Mouse (Mus musculus): ENCODE results near the gene Fam205a1. TPM values are rescaled to one million over a fixed set of nuclear protein-coding genes. Genes with fewer than 3 reads are reported as not detected.
"Not testable (repeated sequence)": the region's sequence is repeated elsewhere in the genome, so short reads cannot be mapped to it uniquely, and the experiment has no call there.

Gene Fam205a1
- polyA plus RNA-seq, 1 experiment = not detected

GRCm38 (mm10) chr4:42874134-42874533, 20.4 kb upstream of the Fam205a1 start, which contains the start of gene Fam205c:
Gene Fam205c, minus strand, starts transcription at chr4:42874234.
- H3K36me3 ChIP-seq (ENCODE audit: control insufficient read depth, insufficient read depth, low read length) = no peaks in the 10 kb centered on the region
- no peaks in the 10 kb centered on the region for H3K27me3 ChIP-seq (ENCODE audit: control insufficient read depth, insufficient read depth, low read length)
- TF ChIP-seq CTCF (IDR thresholded peaks at IDR 0.05; ENCODE audit: extremely low read depth, insufficient read depth, insufficient read length, insufficient replicate concordance) (no peak), POLR2A (IDR thresholded peaks at IDR 0.05; ENCODE audit: low read depth, low read length) (no peak)
- DNase-seq (ENCODE audit: low read depth in 1 of 2, low spot score in 2 of 2) = no peak
- WGBS = 91% methylated on average over 7 of the region's 7 CpGs
- H3K4me1 ChIP-seq (ENCODE audit: control insufficient read depth, insufficient read depth, insufficient read length) = no peaks in the 10 kb centered on the region
- no peak within 1 kb of the TSS for H3K27ac ChIP-seq (ENCODE audit: insufficient read depth, low read length)
- H3K4me3 ChIP-seq (ENCODE audit: extremely low read depth, insufficient read depth, insufficient read length) = no peak within 1 kb of the TSS

- no peaks in the 10 kb centered on the region for H3K27me3 ChIP-seq (ENCODE audit: control insufficient read depth, insufficient read depth, low read length)
- WGBS = 80% methylated on average over 16 of the region's 16 CpGs
- H3K36me3 ChIP-seq (ENCODE audit: control insufficient read depth, insufficient read depth, low read length) = no peaks in the 10 kb centered on the region
- no peak overlapping the region for H3K27ac ChIP-seq (ENCODE audit: insufficient read depth, low read length)
- TF ChIP-seq POLR2A (IDR thresholded peaks at IDR 0.05; ENCODE audit: low read depth, low read length) (no peak), CTCF (IDR thresholded peaks at IDR 0.05; ENCODE audit: extremely low read depth, insufficient read depth, insufficient read length, insufficient replicate concordance) (no peak)
- no peak overlapping the region for H3K4me3 ChIP-seq (ENCODE audit: extremely low read depth, insufficient read depth, insufficient read length)
- no peak for DNase-seq (ENCODE audit: low read depth in 1 of 2, low spot score in 2 of 2)
- no peaks in the 10 kb centered on the region for H3K4me1 ChIP-seq (ENCODE audit: control insufficient read depth, insufficient read depth, insufficient read length)
Observed at GRCm38 (mm10) chr4:42872746-42873435, 19.2 kb upstream of the Fam205a1 start.

DNA sequence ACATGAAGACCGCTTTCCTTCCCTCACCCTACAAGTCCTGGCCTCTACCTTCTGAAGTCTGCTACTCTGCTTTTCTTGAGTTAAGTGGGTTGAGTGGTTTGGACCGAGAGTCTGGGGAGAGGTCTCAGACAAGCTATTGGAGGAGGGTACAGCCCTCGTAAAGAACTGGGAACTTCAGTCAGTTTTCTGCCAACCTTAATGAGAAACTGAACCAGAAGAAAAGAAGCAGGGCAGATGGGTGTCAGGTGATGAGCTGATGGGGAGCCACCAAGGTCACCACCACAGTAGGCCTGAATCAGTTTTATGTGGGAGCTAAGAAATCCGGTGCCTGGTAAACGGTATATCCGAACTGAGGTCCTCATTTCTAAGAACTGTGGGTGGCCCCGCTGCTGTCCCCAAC, 18.5 kb upstream of the Fam205a1 start:
- no peaks in the 10 kb centered on the region for H3K27me3 ChIP-seq (ENCODE audit: control insufficient read depth, insufficient read depth, low read length)
- no peak overlapping the region for H3K27ac ChIP-seq (ENCODE audit: insufficient read depth, low read length)
- no peaks in the 10 kb centered on the region for H3K36me3 ChIP-seq (ENCODE audit: control insufficient read depth, insufficient read depth, low read length)
- H3K4me3 ChIP-seq (ENCODE audit: extremely low read depth, insufficient read depth, insufficient read length) = no peak overlapping the region
- no peak for DNase-seq (ENCODE audit: low read depth in 1 of 2, low spot score in 2 of 2)
- 90% methylated on average over 7 of the region's 7 CpGs for WGBS
- no peaks in the 10 kb centered on the region for H3K4me1 ChIP-seq (ENCODE audit: control insufficient read depth, insufficient read depth, insufficient read length)
- TF ChIP-seq POLR2A (IDR thresholded peaks at IDR 0.05; ENCODE audit: low read depth, low read length) = no peak
- no peak for TF ChIP-seq CTCF (IDR thresholded peaks at IDR 0.05; ENCODE audit: extremely low read depth, insufficient read depth, insufficient read length, insufficient replicate concordance)

DNA sequence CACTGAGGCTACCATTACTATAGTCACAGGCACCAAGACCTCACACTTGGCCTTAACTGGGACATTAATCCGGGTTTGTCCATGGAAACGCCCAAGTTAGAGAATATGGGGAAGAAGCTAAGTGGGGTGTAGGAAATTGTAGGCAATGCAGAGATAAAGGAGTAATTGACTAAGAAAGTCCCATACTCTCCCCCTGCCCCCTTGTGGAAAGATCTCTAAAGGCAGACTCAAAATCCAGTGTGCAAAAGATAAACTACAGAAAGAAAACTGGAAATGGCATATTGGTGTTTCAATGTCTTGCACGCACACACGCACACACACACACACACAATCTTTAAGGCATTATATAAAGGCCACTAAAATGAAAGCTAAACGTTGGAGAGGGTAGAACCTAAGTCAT, 17.1 kb upstream of the Fam205a1 start:
- Histone ChIP-seq H3K36me3 (ENCODE audit: control insufficient read depth, insufficient read depth, low read length) (no peaks in the 10 kb centered on the region), H3K27me3 (ENCODE audit: control insufficient read depth, insufficient read depth, low read length) (no peaks in the 10 kb centered on the region), H3K27ac (ENCODE audit: insufficient read depth, low read length) (no peak overlapping the region), H3K4me3 (ENCODE audit: extremely low read depth, insufficient read depth, insufficient read length) (no peak overlapping the region), H3K4me1 (ENCODE audit: control insufficient read depth, insufficient read depth, insufficient read length) (peaks cover 3% of the 10 kb centered on the region)
- 75% methylated on average over 5 of the region's 5 CpGs for WGBS
- DNase-seq (ENCODE audit: low read depth in 1 of 2, low spot score in 2 of 2) = no peak
- TF ChIP-seq CTCF (IDR thresholded peaks at IDR 0.05; ENCODE audit: extremely low read depth, insufficient read depth, insufficient read length, insufficient replicate concordance) = no peak

DNA sequence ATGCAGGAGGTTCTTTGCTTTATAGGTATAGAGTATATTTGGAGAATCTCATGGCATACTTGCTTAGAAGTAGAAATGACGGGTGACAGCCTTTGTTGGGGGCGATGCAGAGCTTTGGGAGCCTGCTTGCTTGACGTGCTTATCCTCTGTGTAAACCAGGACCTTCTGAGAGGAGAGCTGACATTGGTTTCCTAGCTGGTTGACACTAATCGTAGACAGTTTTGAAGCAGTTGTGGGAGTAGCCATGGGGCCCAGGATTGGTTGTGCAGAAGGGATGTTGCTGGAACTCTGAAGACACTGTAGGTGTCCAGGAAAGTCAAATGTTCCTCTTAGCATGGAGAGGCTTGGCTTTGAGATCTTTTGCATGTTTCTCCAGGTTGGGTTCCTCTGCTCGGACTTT, 14.5 kb upstream of the Fam205a1 start:
- TF ChIP-seq CTCF (IDR thresholded peaks at IDR 0.05; ENCODE audit: extremely low read depth, insufficient read depth, insufficient read length, insufficient replicate concordance) = no peak
- no peak for DNase-seq (ENCODE audit: low read depth in 1 of 2, low spot score in 2 of 2)
- Histone ChIP-seq H3K36me3 (ENCODE audit: control insufficient read depth, insufficient read depth, low read length) (no peaks in the 10 kb centered on the region), H3K4me1 (ENCODE audit: control insufficient read depth, insufficient read depth, insufficient read length) (peaks cover 3% of the 10 kb centered on the region), H3K27ac (ENCODE audit: insufficient read depth, low read length) (no peak overlapping the region), H3K4me3 (ENCODE audit: extremely low read depth, insufficient read depth, insufficient read length) (no peak overlapping the region), H3K27me3 (ENCODE audit: control insufficient read depth, insufficient read depth, low read length) (no peaks in the 10 kb centered on the region)
- WGBS = 94% methylated on average over 5 of the region's 5 CpGs

- no peak overlapping the region for H3K4me3 ChIP-seq (ENCODE audit: extremely low read depth, insufficient read depth, insufficient read length)
- TF ChIP-seq POLR2A (IDR thresholded peaks at IDR 0.05; ENCODE audit: low read depth, low read length) (no peak), CTCF (IDR thresholded peaks at IDR 0.05; ENCODE audit: extremely low read depth, insufficient read depth, insufficient read length, insufficient replicate concordance) (no peak)
- H3K4me1 ChIP-seq (ENCODE audit: control insufficient read depth, insufficient read depth, insufficient read length) = peaks cover 3% of the 10 kb centered on the region
- H3K27ac ChIP-seq (ENCODE audit: insufficient read depth, low read length) = no peak overlapping the region
- 75% methylated on average over 3 of the region's 3 CpGs for WGBS
- no peaks in the 10 kb centered on the region for H3K27me3 ChIP-seq (ENCODE audit: control insufficient read depth, insufficient read depth, low read length)
- no peak for DNase-seq (ENCODE audit: low read depth in 1 of 2, low spot score in 2 of 2)
- no peaks in the 10 kb centered on the region for H3K36me3 ChIP-seq (ENCODE audit: control insufficient read depth, insufficient read depth, low read length)
Observed at GRCm38 (mm10) chr4:42867390-42867789, 13.7 kb upstream of the Fam205a1 start.

DNA sequence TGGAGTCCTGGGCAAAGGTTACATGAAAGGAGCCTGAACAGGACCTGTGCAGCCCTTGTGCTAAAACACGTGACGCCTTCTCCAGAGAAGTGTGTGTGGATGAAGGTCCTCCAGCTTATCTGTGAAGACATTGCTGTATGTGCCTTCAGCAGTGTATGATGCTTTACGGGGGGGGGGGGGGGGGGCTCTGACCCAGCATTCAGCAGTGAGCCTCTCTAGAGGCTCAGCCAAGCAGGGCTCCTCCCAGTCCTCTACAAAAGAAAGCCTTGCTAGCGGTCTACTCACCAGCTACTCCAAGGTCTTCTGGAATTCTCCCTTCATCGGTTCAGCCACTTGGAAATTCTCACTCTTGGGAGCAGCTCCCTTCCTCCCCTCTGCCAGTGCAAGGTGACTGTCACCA, 9.8 kb upstream of the Fam205a1 start:
- not testable (repeated sequence) for H3K36me3 ChIP-seq (ENCODE audit: control insufficient read depth, insufficient read depth, low read length)

GRCm38 (mm10) chr4:42860483-42860882, 6.8 kb upstream of the Fam205a1 start:
- H3K27ac ChIP-seq (ENCODE audit: insufficient read depth, low read length); H3K4me3 ChIP-seq (ENCODE audit: extremely low read depth, insufficient read depth, insufficient read length); H3K36me3 ChIP-seq (ENCODE audit: control insufficient read depth, insufficient read depth, low read length); H3K27me3 ChIP-seq (ENCODE audit: control insufficient read depth, insufficient read depth, low read length); H3K4me1 ChIP-seq (ENCODE audit: control insufficient read depth, insufficient read depth, insufficient read length); DNase-seq (ENCODE audit: low read depth in 1 of 2, low spot score in 2 of 2): not testable (repeated sequence)
- 84% methylated on average over 9 of the region's 9 CpGs for WGBS

More for the DNA sequence above, 9.8 kb upstream of the Fam205a1 start:
- not testable (repeated sequence) for H3K27ac ChIP-seq (ENCODE audit: insufficient read depth, low read length); H3K27me3 ChIP-seq (ENCODE audit: control insufficient read depth, insufficient read depth, low read length); DNase-seq (ENCODE audit: low read depth in 1 of 2, low spot score in 2 of 2); H3K4me3 ChIP-seq (ENCODE audit: extremely low read depth, insufficient read depth, insufficient read length); H3K4me1 ChIP-seq (ENCODE audit: control insufficient read depth, insufficient read depth, insufficient read length)
- 82% methylated on average over 5 of the region's 5 CpGs for WGBS

DNA sequence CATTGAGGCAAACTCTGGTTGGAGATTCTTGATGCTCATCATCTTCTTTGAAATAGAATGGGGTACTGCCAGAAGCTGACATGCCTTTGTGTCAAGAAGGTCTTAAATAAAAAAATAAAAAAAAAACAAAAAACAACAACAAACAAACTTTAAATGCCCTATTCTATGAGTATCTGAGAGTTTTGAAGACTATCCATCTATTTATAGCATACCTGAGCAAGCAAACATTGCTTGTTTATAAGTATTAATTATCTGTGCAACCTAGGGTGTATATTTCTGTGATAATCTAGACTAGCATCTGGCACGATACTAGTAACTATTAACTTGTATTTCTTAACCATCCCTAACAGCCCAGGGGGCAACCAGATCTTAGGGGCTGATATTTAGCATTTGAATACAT, 3.0 kb upstream of the Fam205a1 start, which contains the start of gene Gm12394:
Gene Gm12394 (minus strand): TSS at position 101 of the 400 bp plus-strand sequence.
- H3K36me3 ChIP-seq (ENCODE audit: control insufficient read depth, insufficient read depth, low read length); H3K4me3 ChIP-seq (ENCODE audit: extremely low read depth, insufficient read depth, insufficient read length); H3K4me1 ChIP-seq (ENCODE audit: control insufficient read depth, insufficient read depth, insufficient read length); DNase-seq (ENCODE audit: low read depth in 1 of 2, low spot score in 2 of 2); H3K27ac ChIP-seq (ENCODE audit: insufficient read depth, low read length); H3K27me3 ChIP-seq (ENCODE audit: control insufficient read depth, insufficient read depth, low read length): not testable (repeated sequence)
- WGBS = 72% methylated on average over 1 of the region's 1 CpGs

All from spleen, adult 2 months (tissue).